Mouse (Mus musculus) testis, adult 2 months (tissue): ENCODE results near the gene Serpinb3a. TPM values are rescaled to one million over a fixed set of nuclear protein-coding genes. Genes with fewer than 3 reads are reported as not detected.
"Not testable (repeated sequence)": the region's sequence is repeated elsewhere in the genome, so short reads cannot be mapped to it uniquely, and the experiment has no call there.

Source experiments
- H3K27ac ChIP-seq: fragments of 200-500 bp; 2 replicates; pipeline ENCODE4 v1.5.1; 2012; ENCODE audit warnings: low read depth, low read length; ENCODE audit not compliant: control insufficient read depth, insufficient read depth
- H3K27me3 ChIP-seq: fragments of 200-500 bp; 2 replicates; pipeline ENCODE4 v1.6.1; 2012; ENCODE audit warnings: mild to moderate bottlenecking, low read length, moderate library complexity; ENCODE audit not compliant: control insufficient read depth, insufficient read depth
- H3K36me3 ChIP-seq: fragments of 200-500 bp; 2 replicates; pipeline ENCODE4 v1.6.1; 2012; ENCODE audit warnings: mild to moderate bottlenecking, low read length; ENCODE audit not compliant: control insufficient read depth, insufficient read depth
- H3K4me1 ChIP-seq: fragments of 200-500 bp; 2 replicates; pipeline ENCODE4 v1.6.1; 2012; ENCODE audit warnings: low read length; ENCODE audit not compliant: control insufficient read depth, insufficient read depth
- H3K4me3 ChIP-seq: fragments of 200-500 bp; 2 replicates; pipeline ENCODE4 v1.5.1; 2012; ENCODE audit warnings: low read depth, mild to moderate bottlenecking, low read length, moderate library complexity, mixed read lengths; ENCODE audit not compliant: control insufficient read depth
- CTCF ChIP-seq: fragments of 200-500 bp; IDR thresholded peaks from 2 replicates; pipeline ENCODE4 v1.5.1; 2012; ENCODE audit warnings: low read depth, mild to moderate bottlenecking, inconsistent platforms, low read length, moderate library complexity; ENCODE audit not compliant: control insufficient read depth, insufficient read depth, insufficient replicate concordance
- POLR2A ChIP-seq: fragments of 200-500 bp; IDR thresholded peaks from 2 replicates; pipeline ENCODE4 v1.6.1; 2012; ENCODE audit warnings: low read depth, mild to moderate bottlenecking, inconsistent platforms, low read length, moderate library complexity; ENCODE audit not compliant: control insufficient read depth
- polyA plus RNA-seq: library from polyadenylated mRNA; depleted of rRNA; stranded (reverse); fragments of >200 nt; gene quantifications from 2 replicates; pipeline ENCODE4 v1.2.3, GENCODE M21; 2012; rRNA removed

Gene Serpinb3a
- not detected in 2 replicates for polyA plus RNA-seq

DNA sequence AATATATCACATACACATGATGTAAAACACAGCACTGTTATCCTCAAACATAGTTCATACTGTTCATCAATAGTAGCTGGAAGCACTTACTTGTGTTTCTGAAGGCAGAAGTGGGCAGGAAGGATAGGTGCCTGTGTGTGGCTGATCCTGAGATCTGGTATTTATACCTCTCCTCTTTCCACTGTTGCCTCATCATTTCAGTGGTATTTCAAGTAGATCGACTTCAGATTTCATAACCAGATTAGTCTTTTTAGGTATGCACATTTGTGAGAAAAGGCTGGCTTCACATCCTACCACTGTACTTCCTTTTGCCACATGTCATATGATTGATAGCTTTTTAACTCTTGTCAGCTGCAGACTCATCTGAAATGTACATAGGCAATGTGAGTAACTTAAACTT, at the start of gene Serpinb3a:
Gene Serpinb3a, minus strand, starts transcription at position 101 of the 400 bp plus-strand sequence.
- H3K36me3 ChIP-seq = no peaks in the 10 kb centered on the region
- no peak within 1 kb of the TSS for H3K4me3 ChIP-seq
- no peaks in the 10 kb centered on the region for H3K4me1 ChIP-seq
- no peak within 1 kb of the TSS for H3K27ac ChIP-seq
- no peaks in the 10 kb centered on the region for H3K27me3 ChIP-seq
- TF ChIP-seq CTCF (no peak), POLR2A (no peak)

DNA sequence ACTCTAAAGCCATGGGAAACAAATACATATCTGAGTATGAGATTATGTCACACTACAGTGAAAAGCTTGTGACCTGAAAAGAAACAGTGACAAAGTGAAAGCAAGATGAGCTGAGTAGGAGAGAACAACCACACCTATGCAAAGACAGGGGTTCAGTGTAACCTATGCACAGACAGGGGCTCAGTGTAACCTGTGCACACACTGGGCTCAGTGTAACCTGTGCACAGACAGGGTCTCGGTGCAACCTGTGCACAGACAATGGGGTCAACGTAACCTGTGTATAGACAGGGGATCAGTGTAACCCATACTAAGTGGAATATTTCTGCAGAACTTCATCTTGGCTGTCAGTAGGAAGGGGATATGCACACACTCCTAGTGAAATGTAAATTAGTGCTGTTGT, 46.3 kb upstream of the Serpinb3a start:
- Histone ChIP-seq H3K36me3 (no peaks in the 10 kb centered on the region), H3K4me3 (no peak overlapping the region), H3K27me3 (no peaks in the 10 kb centered on the region), H3K4me1 (no peaks in the 10 kb centered on the region), H3K27ac (no peak overlapping the region)
- TF ChIP-seq CTCF = no peak
- no peak for TF ChIP-seq POLR2A

DNA sequence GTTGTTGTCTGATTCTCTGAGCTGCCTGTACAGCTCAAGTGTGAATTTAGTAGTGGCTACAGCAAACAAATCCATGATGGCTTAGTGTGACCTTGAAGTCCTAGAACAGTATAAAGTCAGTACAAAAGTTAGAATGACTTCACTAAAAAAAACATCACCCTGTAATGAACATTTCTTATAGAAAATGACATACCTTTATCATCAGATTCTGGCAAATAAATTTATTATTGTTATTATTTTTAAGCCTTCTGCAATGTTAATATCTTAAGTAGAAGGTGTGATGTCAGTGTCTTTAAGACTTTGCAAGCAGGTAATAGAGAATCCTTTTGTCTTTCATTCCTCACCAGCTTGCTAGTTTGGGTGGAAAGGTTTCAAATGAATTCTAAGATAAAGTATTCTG, 31.3 kb upstream of the Serpinb3a start, which contains the start of gene Serpinb3d:
Gene Serpinb3d, minus strand, starts transcription at position 101 of the 400 bp plus-strand sequence.
- TF ChIP-seq CTCF = no peak
- TF ChIP-seq POLR2A = no peak
- no peak within 1 kb of the TSS for H3K4me3 ChIP-seq
- H3K27me3 ChIP-seq = no peaks in the 10 kb centered on the region
- no peaks in the 10 kb centered on the region for H3K4me1 ChIP-seq
- no peak within 1 kb of the TSS for H3K27ac ChIP-seq
- no peaks in the 10 kb centered on the region for H3K36me3 ChIP-seq

DNA sequence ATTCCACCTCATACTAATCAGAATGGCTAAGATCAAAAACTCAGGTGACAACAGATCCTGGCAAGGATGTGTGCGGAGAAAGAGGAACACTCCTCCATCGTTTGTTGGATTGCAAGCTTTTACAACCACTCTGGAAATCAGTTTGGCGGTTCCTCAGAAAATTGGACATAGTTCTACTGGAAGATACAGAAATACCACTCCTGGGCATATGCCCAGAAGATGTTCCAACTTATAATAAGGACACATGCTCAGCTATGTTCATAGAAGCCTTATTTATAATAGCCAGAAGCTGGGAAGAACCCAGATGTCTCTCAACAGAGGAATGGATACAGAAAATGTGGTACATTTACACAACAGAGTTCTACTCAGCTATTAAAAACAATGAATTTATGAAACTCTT, 17.9 kb downstream of the Serpinb3a start:
- H3K36me3 ChIP-seq, H3K4me1 ChIP-seq, H3K27me3 ChIP-seq, H3K4me3 ChIP-seq, H3K27ac ChIP-seq: not testable (repeated sequence)

DNA sequence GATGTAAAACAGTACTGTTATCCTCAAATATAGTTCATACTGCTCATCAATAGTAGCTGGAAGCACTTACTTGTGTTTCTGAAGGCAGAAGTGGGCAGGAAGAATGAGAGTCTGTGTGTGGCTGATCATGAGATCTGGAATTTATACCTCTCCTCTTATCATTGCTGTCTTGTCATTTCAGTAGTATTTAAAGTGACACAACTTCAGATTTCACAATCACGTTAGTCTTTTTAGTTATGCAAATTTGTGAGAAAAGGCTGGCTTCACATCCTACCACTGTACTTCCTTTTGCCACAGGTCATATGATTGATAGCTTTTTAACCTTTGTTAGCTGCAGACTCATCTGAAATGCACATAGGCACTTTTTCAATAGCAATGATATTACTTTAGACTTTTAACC, 26.2 kb downstream of the Serpinb3a start:
- Histone ChIP-seq H3K27ac (no peak overlapping the region), H3K27me3 (no peaks in the 10 kb centered on the region), H3K4me3 (no peak overlapping the region), H3K4me1 (no peaks in the 10 kb centered on the region), H3K36me3 (no peaks in the 10 kb centered on the region)
- TF ChIP-seq POLR2A = no peak
- no peak for TF ChIP-seq CTCF

DNA sequence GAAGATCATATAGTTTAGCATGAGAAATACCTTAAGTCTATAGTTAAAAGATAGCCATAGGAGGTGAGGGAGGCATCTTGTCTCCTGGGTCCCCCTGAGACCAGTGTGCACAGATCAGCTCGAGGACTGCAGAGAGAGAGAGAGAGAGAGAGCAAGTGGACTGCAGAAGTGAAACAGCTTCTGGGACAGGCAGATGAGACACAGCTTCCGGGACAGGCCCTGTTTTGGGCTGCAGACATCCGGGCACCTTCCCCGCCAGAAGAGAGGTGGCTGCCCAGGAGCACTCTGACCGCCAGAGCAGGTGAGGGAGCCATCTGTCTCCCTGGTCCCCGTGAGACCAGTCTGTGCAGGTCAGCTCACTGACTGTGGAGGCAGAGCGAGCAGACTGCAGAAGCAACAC, 36.9 kb downstream of the Serpinb3a start:
- Histone ChIP-seq H3K4me1 (no peaks in the 10 kb centered on the region), H3K27me3 (no peaks in the 10 kb centered on the region), H3K27ac (no peak overlapping the region), H3K36me3 (no peaks in the 10 kb centered on the region), H3K4me3 (no peak overlapping the region)
- TF ChIP-seq CTCF (no peak), POLR2A (no peak)

DNA sequence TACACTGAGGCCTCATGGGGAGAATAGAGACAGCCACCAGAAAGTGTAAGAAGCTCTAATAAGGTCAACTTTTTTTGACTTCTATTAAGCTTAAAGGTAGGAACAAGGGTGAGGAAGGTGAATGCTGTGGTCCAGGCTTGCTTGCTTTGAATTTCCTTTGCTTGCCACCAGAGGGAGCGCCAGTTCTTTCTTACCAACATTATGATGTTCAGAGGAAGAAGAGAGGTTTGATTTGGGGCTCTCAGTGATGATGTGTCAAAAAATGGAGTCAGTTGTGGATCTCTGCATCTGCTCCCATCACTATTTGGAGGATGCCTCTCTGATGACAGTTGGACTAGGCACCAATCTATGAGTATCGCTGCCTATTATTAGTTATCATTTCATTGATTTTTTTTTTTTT, 37.6 kb downstream of the Serpinb3a start:
- Histone ChIP-seq H3K27me3 (no peaks in the 10 kb centered on the region), H3K4me3 (no peak overlapping the region), H3K36me3 (no peaks in the 10 kb centered on the region), H3K27ac (no peak overlapping the region), H3K4me1 (no peaks in the 10 kb centered on the region)
- TF ChIP-seq CTCF = no peak
- no peak for TF ChIP-seq POLR2A

DNA sequence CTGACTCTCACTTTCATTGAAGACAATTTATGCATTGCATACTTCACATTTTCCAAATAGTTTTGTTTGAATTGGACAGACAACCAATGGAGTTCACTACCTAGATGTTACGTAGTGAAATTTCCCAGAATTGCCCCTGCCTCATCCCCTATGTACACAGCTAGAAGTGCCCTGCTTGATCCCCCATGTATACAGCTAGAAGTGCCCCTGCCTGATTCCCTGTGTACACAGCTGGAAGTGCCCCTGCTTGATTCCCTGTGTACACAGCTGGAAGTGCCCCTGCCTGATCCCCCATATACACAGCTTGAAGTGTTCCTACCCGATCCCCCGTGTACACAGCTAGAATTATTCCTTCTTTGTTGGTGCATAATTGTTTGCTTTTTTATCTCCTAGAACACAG, 45.8 kb downstream of the Serpinb3a start:
- TF ChIP-seq POLR2A = no peak
- TF ChIP-seq CTCF = no peak
- no peaks in the 10 kb centered on the region for H3K27me3 ChIP-seq
- H3K4me1 ChIP-seq = no peaks in the 10 kb centered on the region
- no peak overlapping the region for H3K27ac ChIP-seq
- no peak overlapping the region for H3K4me3 ChIP-seq
- no peaks in the 10 kb centered on the region for H3K36me3 ChIP-seq
